In genomic region chr5:117358248-117358630, GRCm38 (mm10) we compare ENCODE assay signal across 7 mouse cellular contexts. TPM values are rescaled to one million over a fixed set of nuclear protein-coding genes. Genes with fewer than 3 reads are reported as not detected.
DNase-seq lines count a peak whose midpoint lies in the region; ATAC-seq and TF ChIP-seq lines count a peak whose summit lies in the region.

No protein-coding gene starts in this region.

- no peak for ATAC-seq in embryonic facial prominence, embryonic 12.5 days (ENCODE audit: insufficient number of reproducible peaks, insufficient read depth, low FRiP score, low TSS enrichment)
- ATAC-seq in limb, embryonic 12.5 days (ENCODE audit: insufficient number of reproducible peaks, insufficient read depth, low FRiP score, low TSS enrichment, low read depth) = no peak
- no peak for ATAC-seq in stomach, postnatal 0 days (ENCODE audit: low FRiP score, low TSS enrichment)
- ATAC-seq in cerebellum, adult (ENCODE audit: insufficient number of reproducible peaks, low FRiP score, low TSS enrichment) = no peak

- WGBS in embryonic facial prominence, embryonic 12.5 days = 10% methylated on average over 6 of the region's 6 CpGs
- 10% methylated on average over 6 of the region's 6 CpGs for WGBS in limb, embryonic 12.5 days
- WGBS in stomach, postnatal 0 days = 13% methylated on average over 6 of the region's 6 CpGs

- no peak for TF ChIP-seq CTCF in stomach, postnatal 0 days (IDR thresholded peaks at IDR 0.05; ENCODE audit: low read depth)

- peaks cover 30% of the 10 kb centered on the region for H3K4me1 ChIP-seq in embryonic facial prominence, embryonic 12.5 days
- H3K4me1 ChIP-seq in limb, embryonic 12.5 days (replicated peaks) = peaks cover 48% of the 10 kb centered on the region
- H3K4me1 ChIP-seq in stomach, postnatal 0 days (replicated peaks; ENCODE audit: control insufficient read depth, insufficient read depth) = peaks cover 10% of the 10 kb centered on the region

- peak overlapping the region; percentile 89 for H3K9ac ChIP-seq in embryonic facial prominence, embryonic 12.5 days
- H3K9ac ChIP-seq in limb, embryonic 12.5 days (replicated peaks) = peak overlapping the region; percentile 90; the same call in 1 of the 2 replicates
- H3K9ac ChIP-seq in stomach, postnatal 0 days (ENCODE audit: low read length) = peak overlapping the region; percentile 90

- H3K4me2 ChIP-seq in embryonic facial prominence, embryonic 12.5 days (replicated peaks) = peak overlapping the region; percentile 89
- H3K4me2 ChIP-seq in limb, embryonic 12.5 days = peak overlapping the region; percentile 91
- H3K4me2 ChIP-seq in stomach, postnatal 0 days (replicated peaks; ENCODE audit: low read depth) = peak overlapping the region; percentile 96

- H3K27me3 ChIP-seq in embryonic facial prominence, embryonic 12.5 days = no peaks in the 10 kb centered on the region
- H3K27me3 ChIP-seq in limb, embryonic 12.5 days = no peaks in the 10 kb centered on the region
- no peaks in the 10 kb centered on the region for H3K27me3 ChIP-seq in stomach, postnatal 0 days (ENCODE audit: control insufficient read depth, insufficient read depth, low read length)

- 0 out of 2 replicates have a peak, but pooled peaks cover under 1% of the 10 kb centered on the region for H3K36me3 ChIP-seq in embryonic facial prominence, embryonic 12.5 days
- H3K36me3 ChIP-seq in limb, embryonic 12.5 days = no peaks in the 10 kb centered on the region; the same call in 1 of the 2 replicates
- H3K36me3 ChIP-seq in stomach, postnatal 0 days (ENCODE audit: control insufficient read depth, insufficient read depth, low read length) = no peaks in the 10 kb centered on the region

- peak overlapping the region; percentile 92 for H3K4me3 ChIP-seq in embryonic facial prominence, embryonic 12.5 days
- peak overlapping the region; percentile 94 for H3K4me3 ChIP-seq in limb, embryonic 12.5 days (replicated peaks)
- H3K4me3 ChIP-seq in stomach, postnatal 0 days (ENCODE audit: low read depth, low read length) = peak overlapping the region; percentile 97

- peak; percentile 10 for DNase-seq in retina, embryonic 14.5 days (ENCODE audit: low spot score)
- DNase-seq in retina, postnatal 1 day = no peak
- DNase-seq in stomach, postnatal 0 days (ENCODE audit: low spot score) = no peak
- DNase-seq in ovary, postnatal 36 days (ENCODE audit: low spot score) = no peak

- no peaks in the 10 kb centered on the region for H3K9me3 ChIP-seq in embryonic facial prominence, embryonic 12.5 days
- H3K9me3 ChIP-seq in limb, embryonic 12.5 days = no peaks in the 10 kb centered on the region
- no peaks in the 10 kb centered on the region for H3K9me3 ChIP-seq in stomach, postnatal 0 days (ENCODE audit: control insufficient read depth, low read length)

- H3K27ac ChIP-seq in embryonic facial prominence, embryonic 12.5 days = no peak overlapping the region
- H3K27ac ChIP-seq in limb, embryonic 12.5 days = peak overlapping the region; percentile 85; the same call in 1 of the 2 replicates
- peak overlapping the region; percentile 97; the same call in 1 of the 2 replicates for H3K27ac ChIP-seq in stomach, postnatal 0 days (replicated peaks)

- no peak for TF ChIP-seq EP300 in stomach, postnatal 0 days (optimal IDR thresholded peaks at IDR 0.05)

RNA-seq across cellular contexts. Expression of gene Wsb2, which starts 1.1 kb away (rescaled TPM):
- polyA plus RNA-seq in embryonic facial prominence, embryonic 12.5 days (2016; fragmentation: Nextera tagmentation; extraction: Ambion mirVana) = 67.6 and 68.9 TPM in 2 replicates
- polyA plus RNA-seq in limb, embryonic 12.5 days (2016; fragmentation: Nextera tagmentation; extraction: Ambion mirVana) = 46.5 and 50.0 TPM in 2 replicates
- polyA plus RNA-seq in stomach, postnatal 0 days (2015; fragmentation: Nextera tagmentation; extraction: Ambion mirVana) = 50.0 and 50.3 TPM in 2 replicates

RNA-seq across cellular contexts. Expression of gene Rfc5, which starts 30.6 kb away (rescaled TPM):
- 93.2 and 98.2 TPM in 2 replicates for polyA plus RNA-seq in embryonic facial prominence, embryonic 12.5 days (2016; fragmentation: Nextera tagmentation; extraction: Ambion mirVana)
- 105 TPM in 2 replicates for polyA plus RNA-seq in limb, embryonic 12.5 days (2016; fragmentation: Nextera tagmentation; extraction: Ambion mirVana)
- polyA plus RNA-seq in stomach, postnatal 0 days (2015; fragmentation: Nextera tagmentation; extraction: Ambion mirVana) = 26.4 and 28.8 TPM in 2 replicates

RNA-seq across cellular contexts. Expression of gene Vsig10, which starts 39.4 kb away (rescaled TPM):
- polyA plus RNA-seq in embryonic facial prominence, embryonic 12.5 days (2016; fragmentation: Nextera tagmentation; extraction: Ambion mirVana) = 5.4 and 6.7 TPM in 2 replicates
- 5.2 and 6.4 TPM in 2 replicates for polyA plus RNA-seq in limb, embryonic 12.5 days (2016; fragmentation: Nextera tagmentation; extraction: Ambion mirVana)
- 9.9 and 13.0 TPM in 2 replicates for polyA plus RNA-seq in stomach, postnatal 0 days (2015; fragmentation: Nextera tagmentation; extraction: Ambion mirVana)

RNA-seq across cellular contexts. Expression of gene Ksr2, which starts 55.6 kb away (rescaled TPM):
- 0.41 and 0.68 TPM in 2 replicates for polyA plus RNA-seq in embryonic facial prominence, embryonic 12.5 days (2016; fragmentation: Nextera tagmentation; extraction: Ambion mirVana)
- polyA plus RNA-seq in limb, embryonic 12.5 days (2016; fragmentation: Nextera tagmentation; extraction: Ambion mirVana) = 0.04 and 0.16 TPM in 2 replicates
- polyA plus RNA-seq in stomach, postnatal 0 days (2015; fragmentation: Nextera tagmentation; extraction: Ambion mirVana) = 0.16 and 0.24 TPM in 2 replicates
